Mouse (Mus musculus): ENCODE data around the gene Olfr1131.
"Not testable (repeated sequence)": the region's sequence is repeated elsewhere in the genome, so short reads cannot be mapped to it uniquely, and the experiment has no call there.

Gene Olfr1131

DNA sequence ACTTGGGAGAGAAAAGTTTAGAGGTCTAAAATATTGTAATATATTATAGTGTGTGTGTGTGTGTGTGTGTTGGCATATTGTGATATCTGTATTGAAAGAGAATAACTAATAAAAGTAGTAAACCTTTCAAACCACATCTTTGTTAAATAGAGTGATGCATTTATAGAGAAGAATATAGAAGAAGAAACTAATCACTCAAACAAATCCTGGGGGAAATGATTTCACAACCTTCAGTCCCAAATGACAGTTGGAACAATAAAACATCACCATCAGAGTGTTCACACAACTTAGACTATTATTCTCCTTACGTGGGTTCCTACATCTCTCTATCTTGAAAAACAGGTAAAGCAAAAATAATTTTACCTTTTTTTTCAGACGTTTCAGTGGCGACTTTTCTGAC, at the start of gene Olfr1131:
Gene Olfr1131 (plus strand): TSS at position 301 of the 400 bp plus-strand sequence.
- DNase-seq: no peak

DNA sequence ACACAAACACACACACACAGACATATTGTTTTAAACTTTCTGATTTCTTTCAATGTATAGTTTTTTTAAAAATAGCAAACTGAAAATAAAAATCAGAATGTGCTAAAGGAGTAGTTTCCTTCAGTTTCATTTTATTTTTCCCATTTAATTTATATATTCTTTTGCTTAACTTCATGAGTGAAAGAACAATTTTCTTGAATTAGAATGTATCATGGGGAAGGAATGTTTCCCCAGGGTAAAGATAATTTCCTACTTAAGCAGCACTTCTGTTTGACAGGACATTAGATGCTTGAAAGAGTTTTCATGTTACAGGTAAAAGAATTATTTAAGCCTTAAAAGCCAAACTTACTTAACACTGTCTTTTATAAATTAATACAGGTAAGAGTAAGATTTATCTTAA, 21.0 kb upstream of the Olfr1131 start, which contains the start of gene Olfr1130:
Gene Olfr1130 (plus strand): TSS at position 301 of the 400 bp plus-strand sequence.
- not testable (repeated sequence) for DNase-seq

DNA sequence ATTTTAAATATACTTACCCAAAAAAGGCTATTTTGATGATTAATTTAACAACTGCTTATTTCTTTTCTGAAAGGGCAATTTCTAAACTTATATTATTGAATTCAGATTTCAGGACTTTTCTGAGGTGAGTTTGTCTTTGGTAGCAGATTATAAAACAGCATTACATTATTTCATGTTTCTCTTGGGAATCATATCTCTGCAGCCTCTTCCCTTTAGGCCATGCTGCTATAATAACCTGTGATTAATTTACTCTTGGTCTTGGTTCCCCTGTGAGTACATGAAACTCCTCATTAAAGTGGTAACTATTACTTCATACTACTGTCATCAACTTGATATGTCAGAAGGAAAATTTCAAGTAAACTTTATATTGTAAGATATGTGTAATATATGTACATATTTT, 10.5 kb downstream of the Olfr1131 start, which contains the start of gene Olfr1132:
Gene Olfr1132 (minus strand): TSS at position 101 of the 400 bp plus-strand sequence.
- no peak for DNase-seq

DNA sequence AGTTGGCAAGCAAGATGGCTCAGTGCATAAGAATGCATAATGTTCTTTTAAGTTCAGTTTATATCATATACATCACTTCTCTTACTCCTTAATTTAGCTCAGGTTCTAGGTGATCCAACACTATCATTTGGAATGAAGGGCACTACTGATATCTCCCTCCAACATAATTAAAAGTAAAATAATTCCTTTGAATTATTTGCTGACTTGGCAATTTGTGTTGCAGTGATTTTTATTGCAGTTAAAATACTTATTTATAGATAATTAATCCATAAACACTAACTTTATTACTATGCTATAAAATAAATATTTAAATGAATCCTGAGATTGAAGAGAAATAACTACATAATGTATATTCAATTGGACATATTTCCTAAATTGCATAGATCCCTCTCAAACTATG, 15.5 kb downstream of the Olfr1131 start:
- DNase-seq: no peak

- DNase-seq: no peak
These were observed 20.4 kb downstream of the Olfr1131 start, which contains the start of gene Olfr1133 for GRCm38 (mm10) chr2:87647274-87647673. Gene Olfr1133 (minus strand): TSS chr2:87647374.

GRCm38 (mm10) chr2:87658360-87658759, 31.5 kb downstream of the Olfr1131 start, which contains the start of gene Olfr1134:
Gene Olfr1134 (minus strand): TSS chr2:87658460.
- DNase-seq: no peak

GRCm38 (mm10) chr2:87673564-87673963, 46.7 kb downstream of the Olfr1131 start, which contains the start of gene Olfr1135:
Gene Olfr1135 (minus strand): TSS chr2:87673664.
- no peak for DNase-seq

All from cerebellum, adult 9-11 months (tissue).